Mouse (Mus musculus) C2C12 (cell line): ENCODE data around the gene Pemt. TPM values are rescaled to one million over a fixed set of nuclear protein-coding genes. Genes with fewer than 3 reads are reported as not detected.

Experiments
- H3K27me3 ChIP-seq: one replicate; pipeline ENCODE4 v1.6.1; 2011; ENCODE audit not compliant: control insufficient read depth, insufficient read depth, insufficient read length
- H3K36me3 ChIP-seq: one replicate; pipeline ENCODE4 v1.6.1; 2011; ENCODE audit not compliant: control insufficient read depth, insufficient read depth
- H3K4me3 ChIP-seq: one replicate; pipeline ENCODE4 v1.5.1; 2011; ENCODE audit warnings: mild to moderate bottlenecking, control low read depth; ENCODE audit not compliant: poor library complexity, insufficient read depth, severe bottlenecking
- H3K79me2 ChIP-seq: one replicate; pipeline ENCODE4 v1.6.1; 2011; ENCODE audit not compliant: control insufficient read depth, insufficient read depth
- H3K79me3 ChIP-seq: one replicate; pipeline ENCODE4 v1.6.1; 2011; ENCODE audit warnings: low read depth, control low read depth
- H3ac ChIP-seq: one replicate; pipeline ENCODE3; 2011; ENCODE audit warnings: low read depth; ENCODE audit not compliant: control insufficient read depth, insufficient read length
- CEBPB ChIP-seq: IDR thresholded peaks from one replicate; pipeline ENCODE4 v1.6.1; 2011; ENCODE audit warnings: low read depth, mild to moderate bottlenecking, control low read depth, moderate library complexity
- CTCF ChIP-seq: IDR thresholded peaks from one replicate; pipeline ENCODE4 v1.5.1; 2011; ENCODE audit not compliant: control insufficient read depth, insufficient read depth, insufficient read length
- FOSL1 ChIP-seq: IDR thresholded peaks from one replicate; pipeline ENCODE4 v1.8.0; 2011; ENCODE audit warnings: mild to moderate bottlenecking, low read length; ENCODE audit not compliant: poor library complexity, insufficient read depth, severe bottlenecking
- MAX ChIP-seq: IDR thresholded peaks from one replicate; pipeline ENCODE4 v1.6.1; 2011; ENCODE audit warnings: mild to moderate bottlenecking, control low read depth
- MYOD1 ChIP-seq: IDR thresholded peaks from one replicate; pipeline ENCODE4 v1.6.1; 2011; ENCODE audit warnings: low read depth; ENCODE audit not compliant: control insufficient read depth, insufficient read length
- MYOG ChIP-seq: IDR thresholded peaks from one replicate; pipeline ENCODE4 v1.6.1; 2011; ENCODE audit not compliant: control insufficient read depth, insufficient read length; ENCODE audit errors: extremely low read depth
- USF1 ChIP-seq: IDR thresholded peaks from one replicate; pipeline ENCODE4 v1.6.1; 2011; ENCODE audit warnings: low read depth, mild to moderate bottlenecking, control low read depth, moderate library complexity
- long read RNA-seq, 2 experiments: library from polyadenylated mRNA; unstranded; transcript quantifications; one replicate each; pipeline ENCODE4 v2.0.0; 2019 to 2020
- polyA plus RNA-seq: library from polyadenylated mRNA; unstranded; fragments of >200 nt; fragmentation: generic; extraction: Trizol; gene quantifications from one replicate; pipeline ENCODE4 v1.2.1, GENCODE M21; 2012; ENCODE audit warnings: missing spikeins

Pemt gene
- polyA plus RNA-seq = 16.7 TPM
- long read RNA-seq, experiment 1, transcript Pemt-203 (7 exons, 961 nt) = major isoform, 6 of 9 reads
- long read RNA-seq, experiment 1, partial matches to known transcripts = 1 of 9 reads
- long read RNA-seq, experiment 1, other reads (novel, unspliced or antisense) = 1 of 9 reads
- long read RNA-seq, experiment 2, partial matches to known transcripts = 0 of 1 reads
- long read RNA-seq, experiment 2, other reads (novel, unspliced or antisense) = 1 of 1 reads

DNA sequence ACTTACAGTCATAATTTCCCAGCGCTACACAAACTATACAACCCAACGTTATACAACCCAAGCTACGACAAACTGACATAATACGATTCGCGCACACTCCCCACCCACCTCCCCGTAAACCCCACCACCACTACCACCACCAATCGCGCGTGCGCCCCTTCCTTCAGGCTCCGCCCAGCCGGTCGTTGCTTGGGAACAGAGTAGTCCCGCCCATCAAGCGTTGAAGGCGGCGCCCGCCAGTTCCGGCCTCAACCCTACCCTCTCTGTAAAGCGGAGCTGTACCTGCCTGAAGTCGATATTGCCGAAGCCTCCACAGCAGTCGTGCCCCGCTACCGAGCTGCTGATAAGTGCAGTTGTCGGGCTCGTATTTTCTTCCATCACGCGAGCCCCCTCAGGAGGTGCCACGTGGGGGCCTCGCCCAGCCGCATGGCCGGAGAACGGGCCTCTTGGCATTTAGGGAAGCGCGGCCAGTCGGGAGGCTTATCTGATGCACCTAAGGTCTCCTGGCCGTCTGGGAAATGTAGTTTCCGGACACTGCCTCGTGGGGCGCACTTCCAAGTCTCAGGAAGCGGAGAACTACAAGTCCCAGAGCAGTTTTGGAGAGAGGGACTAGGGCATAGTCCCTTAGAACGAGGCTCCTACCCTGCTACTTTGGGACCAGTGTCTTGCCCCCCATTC lies at the start of gene Pemt:
Gene Pemt, minus strand, starts transcription at position 432 of the 678 bp plus-strand sequence.
- Histone ChIP-seq H3K4me3 (peak within 1 kb of the TSS; percentile 31), H3K27me3 (peaks cover 7% of the 10 kb centered on the region), H3K79me3 (no peaks in the 10 kb centered on the region), H3K79me2 (no peaks in the 10 kb centered on the region), H3ac (peak within 1 kb of the TSS; percentile 97), H3K36me3 (no peaks in the 10 kb centered on the region)
- TF ChIP-seq USF1 (peak; percentile 57), MYOD1 (no peak), MAX (peak; percentile 100), FOSL1 (no peak)

DNA sequence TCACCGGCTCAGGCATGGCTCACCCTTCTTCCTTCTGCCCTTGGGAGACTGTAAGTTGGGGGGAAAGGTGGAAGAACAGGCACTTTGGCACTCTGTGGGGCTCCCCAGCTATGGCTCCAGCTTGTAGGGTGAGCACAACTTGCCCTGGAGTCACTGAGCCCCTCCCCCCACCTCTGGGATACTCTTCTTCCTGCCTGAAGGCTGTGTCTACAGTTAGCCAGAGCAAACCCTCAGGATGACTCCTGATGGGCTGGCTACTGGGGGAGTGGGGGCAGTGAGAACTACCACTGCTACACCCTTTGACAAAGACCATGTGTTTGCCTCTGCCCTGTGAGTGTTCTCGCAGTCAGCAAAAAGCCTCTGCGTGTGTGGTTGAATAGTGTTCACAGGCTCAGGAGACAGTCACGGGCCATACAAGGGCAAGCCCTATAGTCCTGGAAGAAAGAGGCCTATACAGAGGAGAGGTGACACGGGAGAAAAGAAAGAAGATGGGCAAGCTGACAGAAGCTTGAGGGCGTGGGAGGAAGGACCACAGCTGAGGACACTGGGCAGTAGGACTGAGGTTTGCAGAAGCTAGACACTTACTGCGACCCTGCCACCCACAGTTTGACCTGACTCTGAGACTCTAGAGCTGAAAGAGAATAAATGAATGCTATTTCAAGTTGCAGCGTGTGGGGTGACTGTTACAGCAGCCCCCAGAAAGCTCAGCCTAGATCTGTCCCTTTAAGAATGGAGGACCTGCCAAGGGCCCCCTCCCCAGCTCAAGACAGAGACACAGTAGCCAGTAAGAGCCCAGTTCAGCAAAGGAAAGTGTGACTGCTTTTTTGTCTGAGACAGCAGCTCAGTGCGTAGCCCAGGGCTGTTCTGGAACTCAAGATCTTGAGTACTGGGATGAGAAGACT lies 48.9 kb upstream of the Pemt start:
- Histone ChIP-seq H3K79me2 (no peaks in the 10 kb centered on the region), H3K36me3 (no peaks in the 10 kb centered on the region), H3K79me3 (no peaks in the 10 kb centered on the region), H3K4me3 (no peak overlapping the region), H3ac (no peak overlapping the region), H3K27me3 (no peaks in the 10 kb centered on the region)
- TF ChIP-seq MYOD1 (no peak), FOSL1 (no peak), MAX (no peak)

DNA sequence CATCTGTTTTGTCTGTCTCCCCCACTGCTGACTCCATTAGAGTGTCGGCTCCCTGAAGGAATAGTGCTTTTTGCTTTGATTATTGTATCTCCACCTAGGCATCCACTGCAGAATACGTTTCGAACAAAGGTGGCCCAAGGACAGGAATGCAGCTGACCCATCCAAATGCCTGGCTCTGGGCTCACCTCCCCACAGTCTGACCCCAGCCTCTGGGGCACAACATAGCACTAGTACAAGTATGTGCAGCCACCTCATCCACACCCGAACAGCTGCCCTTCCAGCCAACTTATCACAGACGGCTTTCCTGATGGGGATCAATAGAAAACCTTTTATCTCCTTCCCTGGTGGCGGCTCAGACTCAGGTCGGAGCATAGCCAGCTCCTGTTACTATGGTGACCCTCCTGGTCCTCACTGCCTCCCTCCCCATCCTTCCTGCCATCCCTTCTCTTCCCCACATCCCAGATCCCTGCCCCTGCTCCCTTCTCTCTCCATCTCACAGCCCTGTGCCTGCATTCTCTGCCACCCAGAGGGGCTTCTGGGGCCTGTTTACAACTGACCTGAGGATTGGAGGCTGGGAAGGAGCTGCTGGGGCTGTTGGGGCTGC lies 47.8 kb upstream of the Pemt start:
- Histone ChIP-seq H3K79me3 (no peaks in the 10 kb centered on the region), H3K27me3 (no peaks in the 10 kb centered on the region), H3K36me3 (no peaks in the 10 kb centered on the region), H3K79me2 (no peaks in the 10 kb centered on the region), H3K4me3 (no peak overlapping the region), H3ac (no peak overlapping the region)
- no peak for TF ChIP-seq MYOD1
- TF ChIP-seq USF1 = no peak
- no peak for TF ChIP-seq MAX

DNA sequence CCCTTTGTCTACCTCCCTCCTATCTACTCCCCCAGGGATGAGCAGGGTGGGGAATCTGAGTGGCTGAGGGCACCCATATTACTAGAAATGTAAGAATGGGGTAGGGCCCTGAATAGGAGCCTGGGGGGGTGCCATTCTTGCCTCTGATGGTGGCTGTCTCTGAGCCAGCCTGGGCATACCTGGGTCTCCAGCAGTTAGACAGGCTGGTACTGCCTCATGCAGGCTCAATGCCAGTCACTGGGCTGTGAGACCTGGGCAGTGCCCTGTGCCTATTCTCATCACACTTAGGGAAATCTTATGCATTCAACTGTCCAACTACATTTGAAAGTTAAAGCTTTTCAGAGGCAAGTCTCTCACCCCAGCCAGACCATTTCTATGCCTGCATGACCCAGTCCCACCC lies 46.9 kb upstream of the Pemt start:
- H3K27me3 ChIP-seq = no peaks in the 10 kb centered on the region
- H3ac ChIP-seq = no peak overlapping the region
- no peaks in the 10 kb centered on the region for H3K79me3 ChIP-seq
- H3K79me2 ChIP-seq = no peaks in the 10 kb centered on the region
- no peaks in the 10 kb centered on the region for H3K36me3 ChIP-seq
- no peak overlapping the region for H3K4me3 ChIP-seq
- TF ChIP-seq CTCF (no peak), CEBPB (no peak), FOSL1 (no peak), USF1 (no peak), MYOG (no peak), MYOD1 (no peak), MAX (no peak)

DNA sequence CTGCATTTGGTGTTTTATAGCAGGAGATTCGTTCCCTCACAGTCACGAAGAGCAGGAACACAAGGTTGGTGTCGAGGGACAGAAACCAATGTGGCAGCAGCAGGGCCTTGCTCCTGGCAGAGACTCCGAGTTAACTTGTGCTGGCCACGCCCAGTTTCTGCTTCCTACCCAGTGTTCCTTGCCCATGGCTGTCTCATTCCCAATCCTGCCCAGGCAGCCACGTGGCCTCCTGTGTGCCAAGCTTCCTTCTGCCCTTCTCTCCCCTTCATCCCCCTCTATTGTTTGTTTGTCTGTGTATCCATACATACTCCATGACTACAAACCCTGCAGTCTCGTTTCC lies 45.1 kb upstream of the Pemt start:
- no peaks in the 10 kb centered on the region for H3K36me3 ChIP-seq
- H3ac ChIP-seq = no peak overlapping the region
- no peaks in the 10 kb centered on the region for H3K79me3 ChIP-seq
- no peaks in the 10 kb centered on the region for H3K79me2 ChIP-seq
- no peak for TF ChIP-seq MAX
- TF ChIP-seq CEBPB = no peak
- no peak for TF ChIP-seq MYOD1
- TF ChIP-seq FOSL1 = no peak
- no peak for TF ChIP-seq CTCF
- no peak for TF ChIP-seq USF1
- no peak for TF ChIP-seq MYOG
- no peaks in the 10 kb centered on the region for H3K27me3 ChIP-seq
- no peak overlapping the region for H3K4me3 ChIP-seq
